Mouse (Mus musculus) gastrocnemius, postnatal 4 days (tissue): Measurements from ENCODE around the gene Vezf1. TPM values are rescaled to one million over a fixed set of nuclear protein-coding genes. Genes with fewer than 3 reads are reported as not detected.

Experiments used
- DNase-seq, 2 experiments: peaks; one replicate each; pipeline ENCODE4 v3.0.0; 2021 to 2022; ENCODE audit warnings: low spot score in 2 of 2, mixed read lengths in 2 of 2
- total RNA-seq, 2 experiments: library from RNA; stranded (reverse); gene quantifications; 2 replicates each; pipeline ENCODE4 v1.2.3; 2021

The Vezf1 gene
- total RNA-seq, 2 experiments from 2014 or later: 39.5 to 44.8 TPM

DNA sequence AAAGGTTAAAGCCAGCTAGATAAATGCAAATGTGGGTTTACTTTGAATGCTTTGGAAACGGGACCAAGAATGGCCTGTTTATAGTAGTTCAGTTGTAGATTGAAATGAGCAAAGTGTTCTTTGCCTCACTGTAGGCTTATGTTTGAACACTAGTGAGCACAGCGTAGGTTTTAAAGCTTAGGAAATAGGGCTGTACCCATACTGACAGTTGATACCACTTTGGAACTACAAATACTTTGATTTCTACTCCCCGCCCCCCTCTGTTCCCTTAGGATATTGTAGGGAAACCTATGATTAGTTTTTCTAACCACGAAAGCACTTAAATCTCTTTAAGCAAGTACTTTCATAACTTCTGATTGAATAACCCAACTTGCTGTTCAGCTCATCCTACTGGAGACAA is 15.4 kb upstream of the Vezf1 start:
- no peak for DNase-seq

DNA sequence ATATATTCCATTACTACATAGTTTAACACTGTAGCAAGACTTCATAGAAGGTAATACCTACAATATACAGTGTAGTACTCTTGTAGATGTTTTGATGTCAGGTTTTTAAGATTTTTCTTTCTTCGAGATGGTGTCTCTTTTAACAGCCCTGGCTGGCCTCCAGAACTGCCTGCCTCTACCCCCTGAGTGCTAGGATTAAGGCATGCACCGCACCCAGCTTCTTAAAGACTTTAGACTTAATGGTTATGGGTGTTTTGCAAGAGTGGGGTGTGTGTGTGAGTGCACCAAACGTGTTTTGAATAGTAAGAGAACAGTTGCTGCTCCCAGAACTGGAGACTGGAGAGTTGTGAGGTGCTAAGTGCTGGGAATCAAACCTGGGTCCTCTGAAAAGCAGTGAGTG is 14.3 kb upstream of the Vezf1 start:
- no peak for DNase-seq

DNA sequence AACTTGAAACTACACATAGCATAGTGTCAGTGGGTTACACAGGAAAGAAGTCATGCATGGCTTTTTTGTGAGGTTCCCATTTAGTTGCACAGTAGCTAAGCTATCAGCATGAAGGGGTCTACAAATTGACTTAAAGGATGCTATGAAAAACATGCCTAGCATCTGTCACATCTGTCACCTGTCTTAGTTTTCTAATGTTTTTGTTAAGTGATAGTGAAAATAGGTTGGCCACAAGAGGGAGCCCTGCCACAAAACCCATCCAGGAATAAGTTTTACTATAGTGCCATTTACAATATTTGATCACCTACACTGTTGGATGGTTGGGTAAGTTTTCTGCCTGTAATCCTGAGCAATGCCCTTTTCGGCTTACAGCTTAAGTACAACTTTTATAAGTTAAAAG is 13.5 kb upstream of the Vezf1 start:
- peak in 1 of 2 experiments; percentile 36 for DNase-seq

DNA sequence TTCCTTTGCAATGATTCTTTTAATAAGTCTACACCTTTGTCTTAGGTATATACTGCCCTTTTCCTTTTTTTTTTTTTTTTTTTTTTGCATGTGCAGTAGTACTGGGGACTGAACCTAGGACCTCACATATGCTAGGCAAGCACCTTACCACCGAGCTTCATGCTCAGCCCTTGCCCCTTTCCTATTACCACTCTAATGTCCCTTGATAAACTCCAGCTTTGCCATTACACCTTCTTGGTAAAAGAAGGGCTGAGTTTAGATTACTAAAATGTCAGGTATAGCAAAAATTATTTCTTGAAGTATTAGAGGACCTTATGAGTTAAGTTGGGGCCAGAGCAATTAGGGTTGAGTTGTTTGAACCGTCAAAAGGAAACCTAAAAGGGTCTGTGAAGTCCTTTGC is 12.3 kb upstream of the Vezf1 start:
- DNase-seq: no peak

DNA sequence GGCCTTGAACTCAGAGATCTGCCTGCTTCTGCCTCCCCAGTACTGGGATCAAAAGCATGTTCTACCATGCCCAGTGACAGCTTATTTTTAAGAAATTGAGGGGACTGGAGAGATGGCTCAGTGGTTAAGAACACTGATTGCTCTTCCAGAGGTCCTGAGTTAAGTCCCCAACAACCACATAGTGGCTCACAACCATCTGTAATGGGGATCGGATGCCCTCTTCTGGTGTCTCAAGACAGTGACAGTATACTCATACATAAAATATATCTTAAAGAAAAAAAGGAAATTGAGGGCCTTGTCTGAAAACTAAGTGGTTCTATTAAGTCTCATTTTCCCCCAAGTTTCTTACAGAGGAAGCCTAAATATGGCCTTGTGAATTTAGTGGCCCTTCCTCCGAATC is 10.3 kb upstream of the Vezf1 start:
- no peak for DNase-seq

DNA sequence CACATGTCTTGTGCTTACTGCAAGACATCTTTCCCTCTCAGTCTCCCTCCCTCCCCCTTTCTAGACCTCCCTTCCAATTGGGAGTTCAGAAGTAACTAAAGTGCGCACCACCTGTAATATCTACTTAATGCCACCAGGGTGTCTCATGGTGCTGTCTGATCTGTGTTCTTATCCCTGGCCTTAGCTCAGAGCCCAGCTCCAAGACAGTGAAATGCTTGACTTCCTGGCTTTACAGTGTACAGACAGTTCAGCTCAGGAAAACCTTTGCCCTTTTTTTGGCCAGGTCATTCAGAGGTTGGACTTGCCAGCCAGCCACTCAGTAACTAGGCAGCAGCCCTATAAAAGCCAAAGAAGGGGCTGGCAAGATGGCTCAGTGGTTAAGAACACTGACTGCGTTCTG is 8.9 kb upstream of the Vezf1 start:
- DNase-seq: no peak

DNA sequence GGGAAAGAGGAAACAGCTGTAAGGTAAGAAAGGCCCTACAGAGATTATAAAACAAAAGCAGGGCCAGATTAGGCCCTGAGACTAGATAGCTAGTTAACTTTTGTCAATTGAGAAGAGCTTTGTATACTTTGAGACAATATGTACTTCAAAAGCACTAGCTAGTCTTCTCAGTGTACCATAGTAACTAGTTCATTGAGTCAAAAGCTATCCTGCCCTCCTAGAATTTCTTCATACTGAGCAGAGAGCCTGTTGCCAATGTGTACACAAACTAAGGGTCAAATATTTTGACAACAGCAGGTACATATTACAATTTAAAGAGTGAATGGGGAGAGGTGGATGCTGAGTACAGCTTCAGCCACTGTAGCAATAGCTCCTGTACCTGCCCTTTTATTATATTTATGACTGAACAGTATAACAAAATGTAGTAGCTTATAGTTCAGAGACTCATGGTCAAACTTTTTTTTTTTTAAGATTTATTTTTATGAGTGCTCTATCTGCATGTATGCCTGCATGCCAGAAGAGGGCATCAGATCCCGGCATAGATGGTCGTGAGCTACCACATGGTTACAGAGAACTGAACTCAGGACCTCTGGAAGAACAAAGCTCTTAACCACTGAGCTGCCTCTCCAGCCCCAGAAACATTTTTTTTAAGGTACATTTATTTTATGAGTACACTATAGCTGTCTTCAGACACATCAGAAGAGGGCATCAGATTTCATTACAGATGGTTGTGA is 6.0 kb upstream of the Vezf1 start:
- DNase-seq: no peak

DNA sequence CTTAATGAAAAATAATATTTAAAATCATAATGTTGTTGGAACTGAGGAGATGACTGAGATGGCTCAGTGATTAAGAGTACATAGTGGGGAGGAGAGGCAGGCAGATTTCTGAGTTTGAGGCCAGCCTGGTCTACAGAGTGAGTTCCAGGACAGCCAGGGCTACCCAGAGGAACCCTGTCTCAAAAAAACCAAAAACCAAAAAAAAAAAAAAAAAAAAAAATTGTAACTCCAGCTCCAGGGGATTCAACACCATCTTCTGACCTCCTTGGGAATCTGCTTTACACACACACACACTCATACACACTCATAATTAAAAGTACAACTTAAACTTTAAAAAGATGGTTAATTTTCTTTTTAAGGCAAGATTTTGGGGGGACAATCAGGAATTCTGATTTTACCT is 2.3 kb upstream of the Vezf1 start:
- DNase-seq: no peak

DNA sequence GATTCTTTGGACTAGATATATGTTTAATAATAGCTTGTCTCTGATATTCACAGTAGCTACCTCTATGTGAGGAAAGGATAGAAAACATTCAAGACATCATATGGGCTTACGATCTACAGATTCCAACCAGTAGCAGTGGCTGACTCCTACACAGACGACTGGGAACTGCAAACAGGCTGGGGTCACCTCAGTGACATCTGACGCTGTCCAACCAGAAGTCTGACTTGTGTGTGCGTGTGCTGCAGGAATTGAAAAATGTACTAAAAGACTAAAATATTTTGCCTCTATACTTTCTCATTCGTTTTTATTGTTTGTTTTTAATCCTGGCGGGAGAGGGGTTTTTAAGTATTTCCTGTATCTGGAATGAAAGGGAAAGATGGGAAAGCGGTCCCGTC is 891 bp upstream of the Vezf1 start:
- DNase-seq: no peak

DNA sequence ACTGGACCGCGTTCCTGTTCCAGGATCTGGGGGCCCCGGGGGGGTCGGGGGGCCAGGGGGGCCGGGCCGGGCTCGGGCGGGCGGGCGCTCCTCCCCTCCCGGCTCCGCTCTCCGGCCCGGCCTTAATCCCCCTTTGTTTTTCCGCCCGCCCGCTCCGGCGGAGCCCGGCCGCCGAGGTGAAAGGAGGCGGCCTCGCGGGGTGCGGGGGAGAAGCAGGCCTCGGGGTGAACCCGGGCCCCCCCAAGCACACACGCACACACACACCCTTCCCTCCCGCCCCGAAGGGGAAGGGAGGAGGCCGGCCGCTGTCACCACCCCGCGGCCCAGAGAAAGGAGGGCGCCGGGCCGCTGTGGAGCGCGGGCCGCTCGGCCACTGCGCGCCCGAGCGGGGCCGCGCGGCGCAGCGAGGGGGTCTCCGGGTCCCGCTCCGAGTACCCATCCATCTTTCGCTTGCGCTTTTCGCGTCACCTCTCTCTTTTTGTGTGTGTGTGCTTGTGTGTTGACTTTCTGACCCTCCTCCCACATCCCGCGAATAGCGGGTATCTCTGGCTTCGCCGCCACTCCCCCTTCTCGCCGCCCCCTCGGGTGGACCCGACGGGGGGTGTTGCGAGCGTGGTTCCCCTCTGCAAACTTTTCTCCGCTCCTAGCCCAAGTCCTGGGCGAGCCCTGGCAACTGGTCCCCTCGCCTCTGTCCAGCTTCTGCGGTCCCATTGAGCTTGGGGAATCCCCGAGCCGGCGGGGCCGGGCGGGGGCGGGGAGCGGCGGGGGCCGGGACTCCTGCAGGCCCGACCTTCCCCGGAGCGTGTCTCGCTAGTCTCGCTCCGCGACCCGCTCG is 549 bp downstream of the Vezf1 start:
- DNase-seq: peak; percentile 67 to 81

DNA sequence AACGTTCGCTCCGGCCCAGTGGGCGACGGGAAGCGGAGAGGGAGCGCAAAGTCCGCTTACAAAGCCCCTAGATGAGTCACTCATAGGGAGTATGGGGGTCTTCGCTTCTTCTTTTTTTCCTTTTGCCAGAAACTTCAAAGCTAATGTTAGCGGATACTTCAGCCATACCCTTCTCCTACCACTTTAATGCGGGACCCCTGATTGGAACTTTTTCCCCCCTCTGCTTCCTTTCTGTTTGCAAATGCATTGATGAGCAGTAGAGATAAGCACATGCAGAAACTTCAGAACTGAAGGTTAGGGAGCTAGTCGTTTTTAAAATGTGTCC is 1.1 kb downstream of the Vezf1 start:
- DNase-seq: no peak

DNA sequence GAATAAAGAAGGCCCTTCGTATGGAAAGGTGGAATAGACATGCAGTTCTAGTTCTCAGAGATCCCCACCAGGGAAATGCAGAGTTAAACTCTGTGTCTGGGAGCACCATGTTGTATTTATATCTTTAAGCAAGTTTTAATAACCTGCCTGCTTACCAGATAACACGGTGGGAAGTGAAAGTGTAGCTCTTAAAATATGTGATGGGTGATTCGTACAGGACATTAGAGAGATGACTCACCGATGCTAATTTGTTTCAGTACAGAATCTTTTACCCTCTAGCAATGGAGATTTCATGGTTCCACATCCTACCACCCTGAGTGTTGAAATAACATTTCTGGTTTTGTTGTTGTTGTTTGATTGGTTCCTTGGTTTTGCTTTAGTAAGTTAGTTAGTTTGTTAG is 2.3 kb downstream of the Vezf1 start:
- no peak for DNase-seq

DNA sequence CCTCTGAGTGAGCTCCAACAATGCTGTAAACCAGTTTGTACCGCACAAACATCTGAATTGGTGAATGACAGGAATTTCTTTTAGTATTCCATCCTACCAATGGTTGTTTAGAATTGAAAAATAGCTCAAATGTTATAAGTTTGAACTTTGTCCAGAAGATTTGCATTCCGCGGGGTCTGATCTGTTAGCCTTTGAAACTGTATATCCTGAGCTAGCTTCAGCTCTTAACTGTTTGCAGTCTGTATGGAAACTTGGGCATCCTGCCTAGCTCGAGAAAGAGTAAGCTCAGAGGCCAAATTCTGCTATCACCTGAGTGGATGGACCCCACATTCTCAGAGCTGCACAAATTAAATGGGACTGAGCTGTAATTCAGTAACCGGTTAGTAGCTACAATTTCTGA is 3.0 kb downstream of the Vezf1 start:
- no peak for DNase-seq

DNA sequence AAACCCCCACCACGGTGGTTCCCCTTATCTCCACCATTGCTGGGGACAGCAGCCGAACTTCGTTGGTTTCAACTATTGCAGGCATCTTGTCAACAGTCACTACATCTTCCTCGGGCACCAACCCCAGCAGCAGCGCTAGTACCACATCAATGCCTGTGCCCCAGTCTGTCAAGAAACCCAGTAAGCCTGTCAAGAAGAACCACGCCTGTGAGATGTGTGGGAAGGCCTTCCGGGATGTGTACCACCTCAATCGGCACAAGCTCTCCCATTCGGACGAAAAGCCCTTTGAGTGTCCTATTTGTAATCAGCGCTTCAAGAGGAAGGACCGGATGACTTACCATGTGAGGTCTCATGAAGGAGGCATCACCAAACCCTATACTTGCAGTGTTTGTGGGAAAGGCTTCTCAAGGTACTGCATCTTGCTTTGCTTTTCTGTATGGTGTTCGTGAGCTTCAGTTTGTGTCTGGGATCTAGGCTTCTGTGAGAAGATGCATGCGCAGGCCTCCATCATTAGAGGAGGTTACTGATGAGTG is 5.3 kb downstream of the Vezf1 start:
- no peak for DNase-seq

DNA sequence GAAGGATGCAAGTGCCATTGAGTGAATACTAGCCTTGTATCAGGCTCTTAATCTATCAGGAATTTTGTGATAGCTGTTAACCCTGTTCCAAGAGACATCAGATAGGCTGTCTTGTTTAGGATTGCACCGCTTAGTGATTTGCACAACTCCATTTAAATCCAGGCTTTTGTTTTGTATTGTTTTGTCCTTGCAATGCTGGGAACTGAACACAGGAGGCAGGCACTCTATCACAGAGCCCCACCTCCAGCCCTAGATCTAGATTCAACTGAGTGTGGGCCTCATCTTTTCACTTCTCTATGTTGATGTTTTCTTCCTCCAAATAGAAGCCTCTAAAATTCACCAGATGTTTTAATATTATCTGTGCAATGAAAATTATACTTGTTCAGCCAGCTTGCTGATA is 7.6 kb downstream of the Vezf1 start:
- no peak for DNase-seq

DNA sequence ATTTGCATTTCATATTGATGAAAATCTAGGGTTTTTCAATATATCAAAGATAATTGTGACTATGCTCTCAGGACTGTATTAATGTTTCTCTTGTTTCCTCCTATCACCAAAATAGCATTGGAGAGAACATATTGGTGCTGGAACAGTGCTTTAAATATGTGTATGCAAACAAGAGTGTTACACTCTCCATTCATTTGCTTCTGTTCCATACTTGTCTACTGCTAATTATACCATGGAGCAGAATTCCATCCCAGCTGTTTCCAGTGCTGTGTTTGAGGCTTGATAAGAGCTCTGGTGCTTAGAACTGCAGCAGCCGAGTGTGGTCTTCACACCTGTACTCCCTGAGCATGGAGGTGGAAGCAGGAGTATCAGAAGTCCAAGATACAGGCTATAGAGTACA is 8.3 kb downstream of the Vezf1 start:
- no peak for DNase-seq

DNA sequence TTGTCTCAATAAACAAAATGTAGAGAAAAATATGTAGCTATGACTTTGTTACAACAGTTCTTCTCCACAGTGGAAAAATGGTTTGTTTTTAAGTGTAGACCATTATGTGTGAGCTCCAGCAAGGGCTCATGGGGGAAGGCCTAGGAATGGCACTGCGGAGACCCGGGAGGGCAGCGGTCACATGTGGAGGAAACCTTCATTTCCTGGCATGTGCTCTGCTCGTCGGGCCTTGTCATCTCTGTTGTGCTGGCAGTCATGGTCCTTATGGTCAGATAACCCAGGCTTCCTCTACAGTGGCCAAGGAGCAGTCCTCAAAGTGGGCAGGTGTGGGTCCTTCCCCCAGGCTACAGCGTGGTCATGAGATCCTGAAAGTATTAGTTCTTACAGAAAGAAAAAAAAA is 15.6 kb downstream of the Vezf1 start:
- no peak for DNase-seq

DNA sequence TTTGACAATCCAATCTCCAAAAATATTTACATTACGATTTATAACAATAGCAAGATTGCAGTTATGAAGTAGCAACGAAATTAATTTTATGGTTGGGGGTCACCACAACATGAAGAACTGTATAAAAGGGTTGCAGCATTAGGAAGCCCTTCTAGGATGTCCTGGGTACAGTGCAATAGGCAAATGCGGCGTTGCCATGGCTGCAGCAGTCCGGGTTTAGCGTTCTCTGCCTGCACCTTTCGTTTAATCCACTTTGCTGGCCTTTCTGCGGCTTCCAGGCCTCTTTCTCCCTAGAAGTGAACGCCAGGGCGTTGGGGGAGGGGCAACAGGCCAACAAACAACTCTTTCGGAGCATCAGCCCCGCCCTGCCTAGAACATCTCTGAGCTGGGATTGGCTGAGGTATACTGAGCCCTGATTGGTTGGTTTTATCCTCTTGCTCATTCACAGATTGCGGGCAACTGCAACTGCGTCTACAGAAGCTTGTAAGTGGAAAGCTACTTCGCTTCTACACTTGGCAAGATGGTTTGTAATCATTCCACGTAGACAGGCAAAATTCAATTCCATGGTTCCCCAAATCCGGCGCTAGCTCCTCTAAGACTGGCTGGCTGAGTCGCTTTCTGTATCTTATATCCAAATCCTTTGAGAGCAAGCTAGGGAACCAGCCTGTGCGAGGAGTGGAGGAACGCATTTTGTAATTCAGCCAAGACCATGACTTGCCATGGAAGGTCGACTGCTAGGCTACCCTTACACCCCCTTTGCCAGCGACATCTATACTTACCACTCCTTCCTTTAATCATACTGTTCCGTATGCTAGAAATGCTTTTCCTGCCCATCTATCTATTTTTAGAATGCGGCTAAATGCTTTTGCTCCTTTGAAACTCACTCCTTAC is 18.9 kb downstream of the Vezf1 start:
- peak; percentile 88 to 94 for DNase-seq

DNA sequence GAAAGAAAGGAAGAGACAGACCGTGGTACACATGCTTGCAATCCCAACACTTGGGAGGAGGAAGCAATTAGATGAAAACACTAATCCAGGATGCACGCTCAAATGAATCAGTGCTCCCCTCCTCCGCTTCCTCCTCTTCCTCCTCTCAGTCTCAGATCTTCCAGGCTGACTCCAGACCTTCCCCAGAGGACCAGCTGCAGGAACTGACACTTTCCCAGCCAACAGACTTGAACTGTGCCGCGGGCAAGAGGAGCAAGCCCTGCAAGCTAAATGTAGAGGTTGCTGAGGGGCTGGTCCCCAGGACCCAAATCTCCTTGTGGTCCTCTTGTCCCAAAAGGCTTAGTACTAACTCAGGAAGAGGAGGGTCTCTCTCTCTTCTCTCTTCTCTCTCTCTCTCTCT is 21.1 kb downstream of the Vezf1 start:
- DNase-seq: no peak

DNA sequence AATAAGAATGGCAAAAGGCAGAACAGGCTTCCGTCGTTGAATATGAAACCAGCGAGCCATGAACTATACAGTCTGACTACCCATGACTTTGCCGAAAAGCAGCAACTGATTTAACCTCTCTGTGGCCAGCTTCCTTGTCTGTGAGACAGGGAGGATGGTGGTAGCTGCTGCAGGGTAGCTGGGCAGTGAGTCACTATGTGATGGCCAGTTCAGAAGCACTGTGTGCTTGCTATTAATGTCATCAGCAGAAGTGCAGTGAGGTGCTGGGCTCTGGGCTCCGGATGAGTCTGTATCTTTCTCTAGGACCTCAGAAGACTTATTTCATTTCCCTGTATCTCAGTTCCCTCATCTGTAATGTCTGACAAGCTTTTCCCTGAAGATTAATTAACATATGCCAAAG is 22.2 kb downstream of the Vezf1 start:
- no peak for DNase-seq

DNA sequence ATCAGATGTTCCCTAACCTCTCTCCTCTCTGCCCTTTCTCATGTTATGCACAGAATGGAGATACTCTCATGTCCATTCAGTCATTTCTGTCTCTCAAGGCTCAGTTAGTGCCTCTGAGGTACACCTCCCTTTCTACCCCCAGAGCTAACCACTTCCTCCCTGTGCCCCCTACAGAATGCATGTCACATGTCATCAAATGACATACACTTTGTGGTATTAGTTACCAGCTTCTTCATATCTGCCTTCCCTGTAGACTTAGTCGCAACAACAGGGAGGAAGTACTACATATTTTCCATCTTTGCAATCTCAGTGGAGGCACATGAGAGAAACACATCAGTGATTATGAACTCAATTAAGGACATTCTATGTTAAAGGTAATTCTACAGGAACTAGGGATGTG is 23.9 kb downstream of the Vezf1 start:
- DNase-seq: no peak

DNA sequence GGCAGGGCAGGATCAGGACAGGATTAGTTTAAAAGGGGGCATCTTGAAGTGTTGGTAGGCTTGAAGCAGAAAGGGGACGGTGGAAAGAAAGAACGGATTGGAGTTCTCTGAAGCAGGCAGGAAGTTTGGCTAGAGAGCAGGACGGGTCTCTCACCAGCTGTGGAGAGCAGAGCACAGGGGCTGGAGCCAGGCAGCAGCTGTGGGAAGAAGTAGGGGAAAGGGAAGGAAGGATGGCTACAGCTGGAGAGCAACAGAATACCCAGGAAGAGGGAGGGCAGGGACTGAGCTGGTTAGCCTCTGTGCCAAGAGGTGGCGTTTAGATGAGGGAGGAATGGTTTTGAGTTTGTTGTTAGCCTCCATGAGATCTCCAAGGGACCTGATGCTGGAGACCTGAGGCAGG is 29.1 kb downstream of the Vezf1 start:
- DNase-seq: peak in 1 of 2 experiments; percentile 55
